Mouse (Mus musculus) hindbrain, postnatal 0 days (tissue): ENCODE data around the gene Xiap. TPM values are rescaled to one million over a fixed set of nuclear protein-coding genes. Genes with fewer than 3 reads are reported as not detected.
"Not testable (repeated sequence)": the region's sequence is repeated elsewhere in the genome, so short reads cannot be mapped to it uniquely, and the experiment has no call there.

ENCODE experiments used
- ATAC-seq: fragments of 200-750 bp; cut with Nextera tagmentation; 2 replicates; pipeline ENCODE4 v1.8.0; 2017; ENCODE audit warnings: mild to moderate bottlenecking, moderate TSS enrichment, moderate library complexity
- DNase-seq: peaks from one replicate; pipeline ENCODE4 v3.0.0-alpha.2; 2015; ENCODE audit warnings: low spot score
- H3K27ac ChIP-seq: fragments of 300-500 bp; sonication (generic); 2 replicates; pipeline ENCODE4 v1.5.1; 2014; ENCODE audit warnings: mild to moderate bottlenecking
- H3K27me3 ChIP-seq: fragments of 300-500 bp; sonication (generic); 2 replicates; pipeline ENCODE4 v1.6.1; 2014; ENCODE audit warnings: low read length, mixed read lengths; ENCODE audit not compliant: insufficient read depth
- H3K36me3 ChIP-seq: fragments of 300-500 bp; sonication (generic); 2 replicates; pipeline ENCODE4 v1.6.1; 2014; ENCODE audit warnings: low read length, mixed read lengths; ENCODE audit not compliant: insufficient read depth
- H3K4me1 ChIP-seq: fragments of 300-500 bp; sonication (generic); 2 replicates; pipeline ENCODE4 v1.6.1; 2014; ENCODE audit warnings: antibody characterized with exemption, low read length, mixed read lengths; ENCODE audit not compliant: insufficient read depth
- H3K4me2 ChIP-seq: fragments of 300-500 bp; sonication (generic); 2 replicates; pipeline ENCODE4 v1.6.1; 2014; ENCODE audit warnings: low read depth, mild to moderate bottlenecking, low read length, moderate library complexity, mixed read lengths
- H3K4me3 ChIP-seq: fragments of 300-500 bp; sonication (generic); 2 replicates; pipeline ENCODE4 v1.5.1; 2014; ENCODE audit warnings: low read length
- H3K9ac ChIP-seq: fragments of 300-500 bp; sonication (generic); replicated peaks from 2 replicates; pipeline ENCODE4 v1.6.1; 2014; ENCODE audit warnings: mild to moderate bottlenecking, low read length, moderate library complexity, mixed read lengths
- H3K9me3 ChIP-seq: fragments of 300-500 bp; sonication (generic); 2 replicates; pipeline ENCODE4 v1.6.1; 2016; ENCODE audit warnings: low read length, mixed read lengths
- CTCF ChIP-seq: IDR thresholded peaks from 2 replicates; pipeline ENCODE4 v1.5.1; 2016; ENCODE audit warnings: antibody characterized with exemption, control low read depth, low read depth
- WGBS: fragments of 180-500 bp; shearing (Covaris S2); extraction: QIAGEN DNeasy Blood & Tissue Kit; methylation state at CpG from one replicate; pipeline ENCODE4 v1.1.7; 2014; 5-methylcytosine and 5-hydroxymethylcytosine counted together
- polyA plus RNA-seq: library from polyadenylated mRNA; unstranded; fragments of >200 nt; fragmentation: Nextera tagmentation; extraction: Ambion mirVana; gene quantifications from 2 replicates; pipeline ENCODE4 v1.2.1, GENCODE M21; 2015
- total RNA-seq: library from RNA; depleted of rRNA; stranded (reverse); fragments of >200 nt; gene quantifications from 2 replicates; pipeline ENCODE4 v1.2.3, GENCODE M21; 2014; rRNA removed

The Xiap gene
- total RNA-seq = 26.6 and 27.9 TPM in 2 replicates
- polyA plus RNA-seq = 9.8 and 10.3 TPM in 2 replicates

DNA sequence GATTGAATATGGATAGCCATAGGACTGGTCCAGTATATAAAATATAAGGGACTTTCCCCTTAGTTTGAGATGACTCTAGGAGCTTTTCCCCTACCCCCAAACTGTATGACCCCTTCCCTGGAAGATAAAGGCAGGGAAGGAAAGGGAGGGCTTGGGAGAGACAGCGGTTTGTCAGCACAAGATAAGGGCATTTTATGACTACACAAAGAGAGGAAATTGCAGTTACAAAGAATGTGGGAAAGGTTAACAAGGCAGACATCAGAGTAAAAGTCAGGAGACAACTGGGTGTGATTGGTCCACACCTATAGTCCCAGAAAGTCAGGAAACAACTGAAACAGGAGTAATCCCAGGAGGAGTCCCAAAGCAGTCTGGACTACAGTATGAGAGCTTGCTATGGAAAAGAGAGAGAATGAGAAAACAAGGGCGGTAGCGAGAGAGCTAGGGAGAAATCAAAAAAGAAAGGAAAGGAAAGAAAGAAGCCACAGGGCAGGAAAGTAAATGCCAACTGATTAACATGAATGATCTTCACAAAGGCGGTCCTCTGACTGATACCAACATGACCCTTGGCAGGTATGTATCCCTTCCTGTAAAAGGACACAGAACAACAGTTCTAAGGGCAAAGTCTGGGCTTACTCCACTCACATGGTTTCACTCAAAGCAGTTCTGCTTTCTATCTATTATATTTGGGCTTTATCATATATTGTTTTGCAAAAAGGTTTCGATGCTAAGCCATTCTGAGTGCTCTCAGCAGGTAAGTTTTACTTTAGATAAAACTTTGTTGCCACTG is at the start of gene Xiap:
TSS of gene Xiap (plus strand) at position 398 of the 787 bp plus-strand sequence.
- H3K4me2 ChIP-seq = no peak within 1 kb of the TSS
- no peak within 1 kb of the TSS for H3K9ac ChIP-seq
- TF ChIP-seq CTCF = no peak
- H3K4me1 ChIP-seq = no peaks in the 10 kb centered on the region
- H3K9me3 ChIP-seq = no peaks in the 10 kb centered on the region
- no peaks in the 10 kb centered on the region for H3K27me3 ChIP-seq
- no peak for DNase-seq
- H3K36me3 ChIP-seq = no peaks in the 10 kb centered on the region
- no peak for ATAC-seq
- H3K4me3 ChIP-seq = no peak within 1 kb of the TSS
- 84% methylated on average over 5 of the region's 5 CpGs for WGBS
- H3K27ac ChIP-seq = no peak within 1 kb of the TSS

GRCm38 (mm10) chrX:42012677-42013208 is 46.7 kb upstream of the Xiap start:
- no peak for TF ChIP-seq CTCF
- Histone ChIP-seq H3K9me3 (no peaks in the 10 kb centered on the region), H3K4me1 (no peaks in the 10 kb centered on the region), H3K4me2 (no peak overlapping the region), H3K9ac (no peak overlapping the region), H3K27ac (no peak overlapping the region), H3K27me3 (no peaks in the 10 kb centered on the region), H3K36me3 (no peaks in the 10 kb centered on the region), H3K4me3 (no peak overlapping the region)
- DNase-seq (no peak), ATAC-seq (no peak)
- whole genome bisulfite sequencing = 89% methylated on average over 2 of the region's 2 CpGs

DNA sequence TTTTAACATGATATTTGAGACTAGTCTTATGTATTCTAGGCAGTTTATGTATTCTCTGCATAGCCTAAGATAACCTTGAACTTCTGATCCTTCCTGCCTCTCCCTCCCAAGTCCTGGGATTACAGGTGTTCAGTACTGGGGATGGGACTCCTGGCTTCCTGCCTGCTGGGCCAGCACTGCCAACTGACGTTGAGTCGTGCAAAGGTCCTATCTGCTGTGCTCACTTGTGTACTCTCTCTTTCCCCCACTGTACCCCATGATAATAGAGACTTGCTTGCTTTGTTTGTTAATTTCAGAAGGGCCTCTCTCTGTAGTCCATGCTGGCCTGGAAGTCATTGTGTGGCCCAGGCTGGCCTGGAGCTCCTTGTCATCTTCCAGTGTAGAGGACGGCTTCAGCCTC is 45.7 kb upstream of the Xiap start:
- no peaks in the 10 kb centered on the region for H3K4me1 ChIP-seq
- TF ChIP-seq CTCF = no peak
- DNase-seq (no peak), ATAC-seq (no peak)
- no peaks in the 10 kb centered on the region for H3K27me3 ChIP-seq
- WGBS = 79% methylated on average over 3 of the region's 3 CpGs
- no peaks in the 10 kb centered on the region for H3K36me3 ChIP-seq
- no peak overlapping the region for H3K4me3 ChIP-seq
- H3K27ac ChIP-seq = no peak overlapping the region
- H3K9ac ChIP-seq = no peak overlapping the region
- no peaks in the 10 kb centered on the region for H3K9me3 ChIP-seq
- H3K4me2 ChIP-seq = no peak overlapping the region

DNA sequence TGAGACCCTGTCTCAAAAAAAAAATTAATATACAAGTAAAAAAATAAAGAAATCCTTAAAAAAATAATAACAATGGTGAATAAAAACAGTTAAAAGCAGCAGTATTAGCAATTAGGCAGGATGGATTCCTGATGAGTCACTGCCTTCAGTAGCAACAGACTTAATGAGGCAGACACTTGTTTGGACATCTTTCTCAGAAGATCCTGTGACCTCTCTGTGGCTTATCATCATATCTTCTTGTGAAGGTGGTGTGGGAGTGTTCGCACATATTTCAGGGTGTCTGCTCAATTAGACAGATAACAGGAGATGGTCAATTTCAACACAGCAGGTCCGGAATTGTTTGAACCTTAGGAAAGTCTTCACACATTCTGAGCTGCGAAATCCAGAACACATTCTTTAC is 45.0 kb upstream of the Xiap start:
- H3K4me1 ChIP-seq = no peaks in the 10 kb centered on the region
- 86% methylated on average over 3 of the region's 3 CpGs for WGBS
- no peak overlapping the region for H3K9ac ChIP-seq
- H3K36me3 ChIP-seq = no peaks in the 10 kb centered on the region
- no peaks in the 10 kb centered on the region for H3K9me3 ChIP-seq
- TF ChIP-seq CTCF = no peak
- ATAC-seq (no peak), DNase-seq (no peak)
- no peak overlapping the region for H3K4me2 ChIP-seq
- H3K27ac ChIP-seq = no peak overlapping the region
- no peaks in the 10 kb centered on the region for H3K27me3 ChIP-seq
- no peak overlapping the region for H3K4me3 ChIP-seq

GRCm38 (mm10) chrX:42018030-42018429 is 41.4 kb upstream of the Xiap start:
- no peak; the same call in 1 of the 2 replicates for TF ChIP-seq CTCF
- Histone ChIP-seq H3K27me3 (no peaks in the 10 kb centered on the region), H3K36me3 (no peaks in the 10 kb centered on the region), H3K9me3 (no peaks in the 10 kb centered on the region), H3K4me1 (no peaks in the 10 kb centered on the region), H3K27ac (no peak overlapping the region), H3K9ac (no peak overlapping the region), H3K4me3 (no peak overlapping the region), H3K4me2 (no peak overlapping the region)
- DNase-seq = peak; percentile 7
- ATAC-seq = peak; percentile 59; the same call in 1 of the 2 replicates
- 38% methylated on average over 1 of the region's 1 CpGs for WGBS

GRCm38 (mm10) chrX:42019441-42019840 is 40.0 kb upstream of the Xiap start:
- H3K27me3 ChIP-seq = no peaks in the 10 kb centered on the region
- 86% methylated on average over 2 of the region's 2 CpGs for WGBS

GRCm38 (mm10) chrX:42025802-42026440 is 33.6 kb upstream of the Xiap start:
- ATAC-seq = not testable (repeated sequence)

More at GRCm38 (mm10) chrX:42019441-42019840, 40.0 kb upstream of the Xiap start:
- H3K9me3 ChIP-seq = no peaks in the 10 kb centered on the region
- no peak overlapping the region for H3K9ac ChIP-seq
- no peak for ATAC-seq
- H3K4me2 ChIP-seq = no peak overlapping the region
- H3K36me3 ChIP-seq = no peaks in the 10 kb centered on the region
- TF ChIP-seq CTCF = no peak
- H3K4me1 ChIP-seq = no peaks in the 10 kb centered on the region
- no peak for DNase-seq
- H3K27ac ChIP-seq = no peak overlapping the region
- no peak overlapping the region for H3K4me3 ChIP-seq

DNA sequence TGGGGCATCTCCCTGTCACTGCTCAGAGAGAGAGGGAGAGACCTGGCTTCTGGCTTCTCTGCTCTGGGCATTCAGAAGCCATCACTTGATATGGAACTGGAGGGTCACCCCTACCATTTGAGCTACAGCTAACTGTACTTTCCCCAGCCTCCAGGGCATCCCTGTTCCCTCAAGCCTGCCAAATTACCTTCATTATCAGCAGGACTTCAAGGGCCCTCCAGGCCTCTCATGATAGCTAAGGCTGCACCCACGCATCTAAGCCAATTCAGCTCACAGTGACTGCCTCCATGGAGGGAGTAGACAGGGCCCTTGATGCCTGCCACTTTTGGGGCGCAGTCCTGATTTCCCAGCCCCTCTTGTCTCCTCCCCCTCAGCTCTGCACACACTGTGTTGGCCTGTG is 32.5 kb upstream of the Xiap start:
- not testable (repeated sequence) for H3K27ac ChIP-seq, H3K36me3 ChIP-seq, H3K9me3 ChIP-seq, H3K4me2 ChIP-seq, ATAC-seq, H3K9ac ChIP-seq, H3K4me1 ChIP-seq, H3K27me3 ChIP-seq, H3K4me3 ChIP-seq, DNase-seq
- 73% methylated on average over 2 of the region's 2 CpGs for WGBS

More at GRCm38 (mm10) chrX:42025802-42026440, 33.6 kb upstream of the Xiap start:
- WGBS = no CpG with 5 or more reads among the region's 3 CpGs
- not testable (repeated sequence) for H3K4me1 ChIP-seq, H3K9me3 ChIP-seq, H3K27me3 ChIP-seq, DNase-seq, H3K36me3 ChIP-seq, H3K27ac ChIP-seq, H3K4me3 ChIP-seq, H3K4me2 ChIP-seq, H3K9ac ChIP-seq
